Mouse (Mus musculus) spleen, adult 2 months (tissue): ENCODE results near the gene Ubtf. TPM values are rescaled to one million over a fixed set of nuclear protein-coding genes. Genes with fewer than 3 reads are reported as not detected.

ENCODE experiments used
- DNase-seq, 2 experiments: peaks; one replicate each; pipeline versions ENCODE4 v3.0.0 to v3.0.0-alpha.2; 2012 to 2021; ENCODE audit warnings: low spot score in 2 of 2, low read depth in 1 of 2
- H3K27ac ChIP-seq: fragments of 200-500 bp; 2 replicates; pipeline ENCODE4 v1.5.1; 2012; ENCODE audit warnings: low read length, inconsistent platforms; ENCODE audit not compliant: insufficient read depth
- H3K27me3 ChIP-seq: fragments of 200-500 bp; 2 replicates; pipeline ENCODE4 v1.6.1; 2012; ENCODE audit warnings: mild to moderate bottlenecking, moderate library complexity, low read length, inconsistent platforms; ENCODE audit not compliant: control insufficient read depth, insufficient read depth
- H3K36me3 ChIP-seq: fragments of 200-500 bp; 2 replicates; pipeline ENCODE4 v1.6.1; 2012; ENCODE audit warnings: mild to moderate bottlenecking, low read length, inconsistent platforms; ENCODE audit not compliant: control insufficient read depth, insufficient read depth
- H3K4me1 ChIP-seq: fragments of 200-500 bp; 2 replicates; pipeline ENCODE4 v1.6.1; 2011; ENCODE audit warnings: inconsistent platforms; ENCODE audit not compliant: control insufficient read depth, insufficient read depth, insufficient read length
- H3K4me3 ChIP-seq: fragments of 200-500 bp; 2 replicates; pipeline ENCODE4 v1.5.1; 2011; ENCODE audit warnings: mild to moderate bottlenecking, inconsistent platforms; ENCODE audit not compliant: insufficient read depth, insufficient read length; ENCODE audit errors: extremely low read depth
- CTCF ChIP-seq: fragments of 200-500 bp; IDR thresholded peaks from 2 replicates; pipeline ENCODE4 v1.5.1; 2011; ENCODE audit warnings: mild to moderate bottlenecking, inconsistent platforms; ENCODE audit not compliant: insufficient read depth, insufficient read length, insufficient replicate concordance; ENCODE audit errors: extremely low read depth
- POLR2A ChIP-seq: fragments of 200-500 bp; IDR thresholded peaks from 2 replicates; pipeline ENCODE4 v1.6.1; 2011; ENCODE audit warnings: low read depth, low read length, inconsistent platforms
- WGBS: fragments of 180-500 bp; shearing (Covaris S2); methylation state at CpG from one replicate; pipeline ENCODE4 v1.1.7; 2018; 5-methylcytosine and 5-hydroxymethylcytosine counted together
- polyA plus RNA-seq: library from polyadenylated mRNA; depleted of rRNA; stranded (reverse); fragments of >200 nt; gene quantifications from 2 replicates; pipeline ENCODE4 v1.2.3, GENCODE M21; 2012

Ubtf gene
- polyA plus RNA-seq, 1 experiment, result 29.9 TPM

GRCm38 (mm10) chr11:102347683-102348082 is 28.1 kb upstream of the Ubtf start:
- Histone ChIP-seq H3K4me1 (no peaks in the 10 kb centered on the region), H3K36me3 (no peaks in the 10 kb centered on the region), H3K27me3 (no peaks in the 10 kb centered on the region), H3K4me3 (no peak overlapping the region), H3K27ac (no peak overlapping the region)
- 86% methylated on average over 5 of the region's 5 CpGs for WGBS
- TF ChIP-seq POLR2A (no peak), CTCF (no peak)
- no peak for DNase-seq

DNA sequence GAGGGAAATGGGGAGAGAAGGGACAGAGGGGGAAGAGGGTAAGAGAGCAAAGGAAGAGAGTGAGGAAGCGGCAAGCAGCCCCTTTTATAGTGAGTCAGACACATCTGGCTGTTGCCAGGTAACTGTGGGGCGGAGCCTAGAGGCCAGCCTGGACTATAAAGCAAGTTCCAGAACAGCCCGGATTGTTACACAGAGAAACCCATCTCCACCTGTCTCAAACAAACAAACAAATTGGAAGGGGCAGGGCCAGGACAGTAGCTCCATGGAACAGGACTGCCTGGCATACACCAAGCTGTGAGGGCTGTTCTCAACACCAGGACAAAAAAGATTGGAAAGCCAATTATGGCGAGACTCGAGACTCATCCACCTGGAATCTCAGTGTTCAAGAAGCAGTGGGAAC is 27.4 kb upstream of the Ubtf start:
- 61% methylated on average over 5 of the region's 5 CpGs for WGBS
- no peak for DNase-seq
- H3K36me3 ChIP-seq, result no peaks in the 10 kb centered on the region

DNA sequence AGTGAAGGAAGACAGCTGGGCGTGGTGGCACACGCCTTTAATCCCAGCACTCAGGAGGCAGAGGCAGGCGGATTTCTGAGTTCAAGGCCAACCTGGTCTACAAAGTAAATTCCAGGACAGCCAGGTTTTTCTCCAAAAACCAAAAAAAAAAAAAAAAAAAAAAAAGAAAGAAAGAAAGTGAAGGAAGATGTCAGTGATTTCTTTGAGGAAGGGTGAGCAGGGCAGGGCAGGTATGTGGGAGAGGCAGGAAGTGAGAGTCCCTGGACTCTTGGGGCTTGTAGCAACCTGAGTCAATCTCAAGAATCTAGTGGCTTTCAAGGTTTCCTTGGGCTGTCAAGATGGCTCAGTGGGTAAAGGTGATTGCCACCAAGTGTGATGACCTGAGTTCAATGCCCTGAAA is 24.9 kb upstream of the Ubtf start:
- no peak for TF ChIP-seq CTCF
- no peak for TF ChIP-seq POLR2A
- 90% methylated on average over 3 of the region's 3 CpGs for WGBS
- Histone ChIP-seq H3K36me3 (no peaks in the 10 kb centered on the region), H3K4me3 (no peak overlapping the region), H3K27ac (no peak overlapping the region), H3K27me3 (no peaks in the 10 kb centered on the region), H3K4me1 (no peaks in the 10 kb centered on the region)
- DNase-seq, result no peak

More for the DNA sequence above, 27.4 kb upstream of the Ubtf start:
- Histone ChIP-seq H3K4me1 (no peaks in the 10 kb centered on the region), H3K27me3 (no peaks in the 10 kb centered on the region), H3K4me3 (no peak overlapping the region), H3K27ac (no peak overlapping the region)
- TF ChIP-seq CTCF (no peak), POLR2A (no peak)

DNA sequence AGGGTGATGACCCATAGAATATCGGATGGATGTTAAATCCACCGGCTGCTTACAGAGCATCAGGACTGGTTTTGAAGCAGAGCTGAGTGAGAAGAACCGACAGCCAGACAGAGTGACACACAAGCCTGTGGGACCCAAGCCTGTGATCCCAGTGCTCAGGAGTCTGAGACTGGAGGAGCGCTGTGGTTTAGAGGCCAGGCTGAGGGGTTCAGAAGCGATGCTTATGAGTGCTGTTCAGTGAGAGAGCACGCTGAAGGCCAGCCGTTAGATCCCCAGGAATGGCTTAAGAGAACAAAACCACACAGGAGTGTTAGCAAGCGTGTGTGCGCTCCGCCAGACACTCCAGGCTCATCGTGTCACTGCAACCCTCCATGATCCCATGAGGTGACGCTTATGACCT is 23.2 kb upstream of the Ubtf start:
- Histone ChIP-seq H3K4me3 (no peak overlapping the region), H3K27me3 (no peaks in the 10 kb centered on the region), H3K27ac (no peak overlapping the region), H3K4me1 (no peaks in the 10 kb centered on the region), H3K36me3 (no peaks in the 10 kb centered on the region)
- no peak for TF ChIP-seq CTCF
- TF ChIP-seq POLR2A, result no peak
- 88% methylated on average over 12 of the region's 12 CpGs for whole genome bisulfite sequencing
- no peak for DNase-seq

GRCm38 (mm10) chr11:102341101-102341500 is 21.6 kb upstream of the Ubtf start:
- no peaks in the 10 kb centered on the region; the same call in 1 of the 2 replicates for H3K27me3 ChIP-seq
- no peaks in the 10 kb centered on the region for H3K4me1 ChIP-seq
- H3K36me3 ChIP-seq, result no peaks in the 10 kb centered on the region
- TF ChIP-seq POLR2A (no peak), CTCF (no peak)
- H3K27ac ChIP-seq, result no peak overlapping the region
- DNase-seq, result no peak
- WGBS, result 73% methylated on average over 4 of the region's 4 CpGs
- H3K4me3 ChIP-seq, result no peak overlapping the region

DNA sequence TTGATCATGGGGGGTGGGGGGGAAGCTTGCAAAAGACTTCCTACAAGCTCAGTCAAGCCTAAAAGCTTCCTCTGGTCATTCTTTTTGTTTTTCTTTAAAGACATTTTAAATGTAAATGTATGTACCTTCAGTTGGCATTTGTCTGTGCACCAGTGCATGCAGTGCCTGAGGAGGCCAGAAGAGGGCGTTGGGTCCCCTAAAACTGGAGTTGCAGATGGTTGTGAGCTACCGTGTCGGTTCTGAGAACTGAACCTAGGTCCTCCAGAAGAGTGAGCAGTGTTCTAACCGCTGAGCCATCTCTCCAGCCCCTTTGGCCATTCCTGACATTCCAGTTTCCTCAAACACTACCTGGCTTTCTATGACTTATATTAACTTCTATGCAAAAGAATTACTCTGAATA is 20.1 kb upstream of the Ubtf start:
- no peaks in the 10 kb centered on the region for H3K36me3 ChIP-seq
- no peaks in the 10 kb centered on the region; the same call in 1 of the 2 replicates for H3K27me3 ChIP-seq
- no peak for DNase-seq
- H3K4me1 ChIP-seq, result no peaks in the 10 kb centered on the region
- H3K4me3 ChIP-seq, result no peak overlapping the region
- 71% methylated on average over 4 of the region's 4 CpGs for WGBS
- TF ChIP-seq POLR2A (no peak), CTCF (no peak; the same call in 1 of the 2 replicates)
- no peak overlapping the region for H3K27ac ChIP-seq

GRCm38 (mm10) chr11:102339195-102339594 is 19.7 kb upstream of the Ubtf start:
- Histone ChIP-seq H3K27me3 (no peaks in the 10 kb centered on the region; the same call in 1 of the 2 replicates), H3K4me3 (no peak overlapping the region), H3K27ac (no peak overlapping the region), H3K4me1 (no peaks in the 10 kb centered on the region), H3K36me3 (no peaks in the 10 kb centered on the region)
- DNase-seq, result no peak
- TF ChIP-seq CTCF (no peak), POLR2A (no peak)
- 57% methylated on average over 11 of the region's 11 CpGs for WGBS

DNA sequence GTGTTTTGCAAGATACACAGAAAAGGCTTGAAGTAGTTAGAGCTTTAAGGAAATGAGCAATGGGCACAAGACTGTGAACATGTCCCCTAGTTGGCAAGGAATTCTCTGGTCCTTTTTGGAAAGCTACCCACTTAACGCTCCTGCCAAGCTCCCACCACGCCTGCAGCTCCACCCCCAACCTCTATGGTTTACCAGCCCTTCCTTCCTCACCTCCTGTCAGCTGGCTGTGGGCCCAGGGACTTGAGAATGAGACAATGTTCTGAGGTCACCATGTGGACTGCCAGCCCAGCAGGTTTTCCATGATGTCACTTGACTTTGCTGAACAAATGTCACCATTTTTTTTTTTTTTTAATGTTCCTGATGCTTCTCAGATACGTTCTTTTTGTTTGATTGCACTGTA is 19.0 kb upstream of the Ubtf start:
- TF ChIP-seq POLR2A (no peak), CTCF (no peak)
- no peak overlapping the region for H3K4me3 ChIP-seq
- 3% methylated on average over 3 of the region's 3 CpGs for WGBS
- H3K36me3 ChIP-seq, result no peaks in the 10 kb centered on the region
- no peak for DNase-seq
- no peaks in the 10 kb centered on the region for H3K4me1 ChIP-seq
- no peaks in the 10 kb centered on the region; the same call in 1 of the 2 replicates for H3K27me3 ChIP-seq
- H3K27ac ChIP-seq, result no peak overlapping the region
